Mouse (Mus musculus): ENCODE data around the gene Unc79. TPM values are rescaled to one million over a fixed set of nuclear protein-coding genes. Genes with fewer than 3 reads are reported as not detected.
A peak's percentile ranks its signal among the peaks of the same experiment; 100 is the strongest.

The Unc79 gene
- total RNA-seq, 2 experiments from 2014 or later: 43.3 to 47.2 TPM

- DNase-seq (ENCODE audit: low spot score in 2 of 2): no peak
These were observed 244.3 kb downstream of the Unc79 start for GRCm38 (mm10) chr12:103192996-103193395.

- no peak for DNase-seq (ENCODE audit: low spot score in 2 of 2)
These were observed 254.2 kb downstream of the Unc79 start for GRCm38 (mm10) chr12:103202592-103203544.

DNA sequence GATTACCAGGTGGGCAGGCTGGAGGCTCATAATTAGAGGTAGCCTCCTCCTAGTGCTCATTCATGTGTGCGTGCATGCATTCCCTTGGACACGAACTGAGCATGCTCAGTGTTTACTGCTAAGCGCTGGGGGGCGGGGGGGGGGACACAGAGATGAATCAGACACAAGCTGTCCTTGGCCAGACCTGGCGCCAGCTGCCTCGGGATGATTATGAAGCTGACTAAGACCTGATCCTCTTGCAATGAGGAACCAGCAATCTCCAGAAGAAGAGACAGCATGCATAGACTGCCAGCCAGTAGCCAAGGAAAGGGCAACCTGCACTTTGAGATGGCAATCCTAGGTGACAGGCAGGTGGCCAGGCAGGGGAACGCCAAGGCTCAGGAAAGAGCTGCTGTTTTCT, 256.9 kb downstream of the Unc79 start:
- DNase-seq (ENCODE audit: low spot score in 2 of 2): peak in 1 of 2 experiments; percentile 22

- no peak for DNase-seq (ENCODE audit: low spot score in 2 of 2)
These were observed 260.9 kb downstream of the Unc79 start for GRCm38 (mm10) chr12:103209581-103209980.

GRCm38 (mm10) chr12:103211078-103211477, 262.4 kb downstream of the Unc79 start:
- DNase-seq (ENCODE audit: low spot score in 2 of 2): no peak

GRCm38 (mm10) chr12:103213591-103213990, 264.9 kb downstream of the Unc79 start:
- no peak for DNase-seq (ENCODE audit: low spot score in 2 of 2)

DNA sequence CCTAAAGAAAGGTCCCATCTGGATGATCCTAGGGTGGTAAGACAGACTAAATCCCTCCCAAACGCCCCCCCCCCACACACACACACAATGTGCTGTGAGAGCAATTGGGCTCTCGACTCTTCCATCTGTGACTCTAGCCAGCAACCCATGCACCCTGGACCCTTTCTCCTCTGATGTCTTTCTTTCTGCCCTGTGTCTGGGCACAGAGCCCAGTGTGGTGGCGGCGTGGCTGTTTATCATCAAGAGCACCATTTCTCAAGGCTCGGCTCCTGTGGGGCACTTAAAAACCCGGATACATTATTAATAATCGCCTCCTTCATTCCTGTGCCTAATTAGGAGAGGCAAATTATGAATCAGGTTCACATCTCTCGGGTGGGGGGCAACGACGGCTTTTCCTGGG, 265.6 kb downstream of the Unc79 start:
- DNase-seq (ENCODE audit: low spot score in 2 of 2): peak in 1 of 2 experiments; percentile 22

DNA sequence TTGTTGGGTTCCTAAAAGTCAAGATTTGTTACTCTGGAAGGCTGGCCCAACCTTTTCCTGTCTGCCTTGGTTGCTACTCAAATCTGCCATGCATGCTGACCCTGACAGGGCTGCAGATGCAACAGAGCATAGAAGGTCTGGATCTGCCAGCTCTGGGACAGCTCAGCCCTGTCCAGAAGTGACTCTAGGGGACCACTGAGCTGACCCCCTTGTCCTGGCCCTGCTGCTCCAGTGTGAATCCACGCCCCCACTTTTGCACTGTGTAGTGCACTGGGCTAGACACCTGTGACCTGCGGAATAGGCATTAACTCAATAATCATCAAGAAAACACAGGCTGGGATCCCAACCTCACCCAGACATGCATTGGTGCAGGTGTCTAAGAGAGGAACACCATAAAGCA, 266.1 kb downstream of the Unc79 start:
- DNase-seq (ENCODE audit: low spot score in 2 of 2): no peak

GRCm38 (mm10) chr12:103215877-103216610, 267.4 kb downstream of the Unc79 start:
- DNase-seq (ENCODE audit: low spot score in 2 of 2): no peak

DNA sequence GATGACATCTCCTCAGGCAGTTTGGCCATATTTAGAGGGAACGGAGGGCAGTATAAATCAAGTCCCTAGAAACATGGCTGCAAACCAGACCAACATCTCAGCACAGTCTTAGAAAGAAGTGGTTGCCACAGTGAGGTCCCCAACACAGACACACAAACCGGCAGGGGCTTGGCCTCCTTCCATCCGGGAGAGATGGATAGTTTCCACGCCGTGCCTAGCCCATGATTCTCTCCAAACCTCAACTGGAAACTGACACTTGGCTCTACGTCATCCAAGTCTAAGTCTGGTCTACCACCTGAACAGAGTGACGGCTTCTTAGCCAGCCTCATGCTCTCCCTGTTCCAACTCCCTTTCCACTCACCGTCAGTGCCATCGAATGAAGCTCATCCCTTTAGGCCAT, 275.0 kb downstream of the Unc79 start:
- DNase-seq (ENCODE audit: low spot score in 2 of 2): no peak

GRCm38 (mm10) chr12:103226121-103226520, 277.5 kb downstream of the Unc79 start:
- DNase-seq (ENCODE audit: low spot score in 2 of 2): no peak

DNA sequence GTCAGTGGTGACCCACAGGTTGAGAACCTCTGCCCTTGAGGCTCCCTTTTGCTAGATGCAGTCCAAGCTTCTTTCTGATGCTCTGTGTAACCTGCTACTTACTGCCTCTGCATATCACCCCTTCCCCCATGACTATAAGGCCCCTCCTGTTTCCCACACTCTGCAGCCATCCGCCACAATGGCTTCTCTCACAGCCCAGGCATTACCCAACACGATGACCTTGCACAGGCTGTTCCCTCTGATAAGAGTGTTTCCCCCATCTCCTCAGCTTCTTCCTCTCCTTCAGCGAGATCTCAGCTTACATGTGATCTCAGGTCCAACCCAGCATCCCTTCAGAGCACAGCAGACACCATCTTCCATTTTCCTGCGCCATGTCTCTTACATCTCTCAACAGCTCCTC, 280.4 kb downstream of the Unc79 start:
- no peak for DNase-seq (ENCODE audit: low spot score in 2 of 2)

Small RNA genes within 50 kb of the gene (microRNA-seq; reads per million reads assigned to microRNA genes)
- gene Gm44324: 0 reads per million in 2 experiments

Other genes starting within 250 kb of the Unc79 start
- 10 to 100 TPM; 57.8 to 67.6 TPM for gene Itpk1, start 243.9 kb upstream of the Unc79 start, total RNA-seq (2021)
- 10 to 100 TPM; 31.0 TPM for gene Moap1, start 205.2 kb upstream of the Unc79 start, total RNA-seq (2021)
- gene Tmem251, start 205.1 kb upstream of the Unc79 start, total RNA-seq (2021): 1 to 10 TPM; 4.9 to 5.3 TPM
- not detected for gene Gm28051, start 191.1 kb upstream of the Unc79 start, total RNA-seq (2021)
- 10 to 100 TPM; 12.7 to 13.3 TPM for gene Gon7, start 191.1 kb upstream of the Unc79 start, total RNA-seq (2021)
- 10 to 100 TPM; 30.9 to 31.4 TPM for gene Ubr7, start 190.9 kb upstream of the Unc79 start, total RNA-seq (2021)
- gene Gm20604, start 190.2 kb upstream of the Unc79 start, total RNA-seq (2021): 10 to 100 TPM; 16.7 to 18.7 TPM
- gene Btbd7, start 70.4 kb upstream of the Unc79 start, total RNA-seq (2021): 10 to 100 TPM; 18.0 to 20.5 TPM
- not detected for gene Cox8c, start 49.5 kb upstream of the Unc79 start, total RNA-seq (2021)

All from layer of hippocampus, postnatal 14 days (tissue).